Mouse (Mus musculus): ENCODE measurements around the gene Rfx6.

Rfx6 gene

DNA sequence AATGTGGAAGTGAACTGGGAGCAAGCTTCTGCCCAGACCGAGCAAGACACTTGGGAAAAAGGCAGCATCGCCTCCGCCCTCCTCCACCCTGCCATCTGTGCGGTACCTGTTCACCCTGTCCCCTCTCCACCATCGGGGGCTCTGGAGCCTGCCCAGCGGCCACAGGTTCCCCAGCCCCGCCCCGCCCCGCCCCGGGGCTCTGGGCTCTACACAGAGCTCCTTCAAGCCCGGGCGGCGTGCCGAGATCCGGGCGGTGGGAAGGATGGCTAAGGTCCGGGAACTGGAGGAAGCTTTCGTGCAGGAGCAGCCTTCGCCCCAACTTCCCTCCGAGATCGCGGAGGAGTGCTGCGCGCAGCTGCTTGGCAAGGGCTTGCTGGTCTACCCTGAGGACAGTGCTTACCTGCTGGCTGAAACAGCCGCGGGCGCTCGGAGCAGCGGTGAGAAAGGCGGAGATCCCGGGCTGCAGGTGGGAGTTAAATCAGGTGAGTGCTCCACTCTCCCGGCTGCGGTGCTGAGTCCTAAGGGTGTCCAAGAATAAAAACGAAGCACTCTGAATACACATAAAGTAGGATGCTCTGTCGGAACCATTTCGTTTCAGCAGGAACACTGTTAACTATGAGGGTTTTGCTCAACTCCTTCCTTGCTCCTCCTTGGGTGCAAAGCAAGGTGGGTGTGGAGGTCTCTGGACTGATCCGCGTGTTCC, at the start of gene Rfx6:
Gene Rfx6 (plus strand): TSS at position 209 of the 703 bp plus-strand sequence.
- no peak for DNase-seq

DNA sequence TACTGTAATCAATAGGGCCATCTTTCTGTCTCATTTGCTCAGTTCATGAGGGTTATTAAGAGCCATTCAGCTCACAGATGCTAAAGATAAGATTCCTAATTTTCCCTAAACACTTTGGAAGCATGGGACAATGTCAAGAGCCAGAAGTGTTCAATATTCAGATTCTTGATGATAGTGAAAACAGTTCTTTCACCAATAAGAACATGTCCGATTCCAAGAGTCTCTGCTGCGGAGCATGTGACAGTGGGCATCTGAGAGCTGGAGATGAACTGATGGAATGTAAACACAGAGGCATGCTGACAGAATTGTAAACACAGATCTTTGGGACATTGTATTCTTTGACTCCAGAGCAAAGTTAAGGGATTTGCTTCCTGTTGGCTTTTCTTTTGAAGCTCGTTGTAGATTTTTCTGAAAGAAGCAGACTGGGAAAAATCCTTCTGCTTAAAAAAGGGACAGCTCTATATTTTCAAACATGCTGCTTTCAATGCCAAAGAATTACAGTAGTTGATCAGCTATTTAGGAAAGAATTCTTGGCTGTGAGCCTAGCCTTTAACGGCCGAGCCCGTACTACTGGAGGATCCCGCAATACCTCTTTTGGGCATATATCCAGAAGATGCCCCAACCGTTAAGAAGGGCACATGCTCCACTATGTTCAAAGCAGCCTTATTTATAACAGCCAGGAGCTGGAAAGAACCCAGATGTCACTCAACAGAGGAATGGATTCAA, 46.0 kb upstream of the Rfx6 start, which contains the start of gene Gprc6a:
Gene Gprc6a (minus strand): TSS at position 51 of the 726 bp plus-strand sequence.
- no peak for DNase-seq

DNA sequence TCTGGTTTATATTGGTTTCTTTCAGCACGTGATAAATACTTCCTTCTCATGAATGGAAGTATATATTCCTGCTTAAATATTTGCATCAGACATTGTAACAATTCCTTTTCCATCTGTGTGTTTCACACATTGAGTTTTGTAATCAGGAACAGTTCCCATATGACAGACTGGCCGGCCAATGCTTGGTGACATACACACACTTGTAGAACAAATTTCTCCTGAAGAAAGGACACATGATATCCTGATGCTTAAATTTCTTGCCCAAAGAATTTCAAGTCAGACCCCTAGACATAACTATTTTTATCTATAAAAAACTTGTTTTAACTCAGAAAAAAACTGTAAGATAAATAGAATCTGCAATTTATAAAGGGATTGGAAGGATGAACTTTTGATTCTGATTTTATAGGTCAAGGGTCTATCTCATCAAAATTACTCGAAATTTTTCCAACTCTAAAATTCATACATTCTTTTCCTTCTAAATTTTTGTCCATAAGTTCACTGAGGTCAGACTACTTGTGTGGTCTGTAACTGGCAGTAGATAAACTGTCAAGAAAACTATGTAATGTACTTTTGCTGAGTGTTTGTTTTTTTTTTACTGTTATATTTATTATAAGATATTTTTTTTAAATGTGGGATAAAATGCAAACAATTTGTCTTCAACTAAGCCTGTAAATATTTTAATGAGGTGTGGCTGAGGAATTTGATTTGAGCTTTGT, 27.9 kb upstream of the Rfx6 start:
- no peak for DNase-seq

DNA sequence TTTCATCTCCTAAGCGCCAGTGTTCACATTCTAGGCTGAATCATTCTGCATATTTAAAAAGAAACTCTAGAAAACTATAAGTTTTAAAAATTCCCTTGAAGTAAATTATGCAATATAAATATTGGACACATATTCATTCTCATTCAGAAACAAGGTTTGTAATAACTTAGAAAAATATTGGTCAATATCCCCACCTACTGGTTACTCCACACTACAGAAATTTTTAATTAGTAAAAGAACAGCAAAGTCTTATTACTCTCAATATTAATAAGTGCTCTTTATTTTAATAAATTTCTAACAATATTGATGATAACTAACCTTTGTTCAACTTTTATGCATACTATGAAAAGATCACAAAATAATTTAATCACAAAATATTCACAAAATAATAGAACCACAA, 20.2 kb upstream of the Rfx6 start:
- DNase-seq = no peak

DNA sequence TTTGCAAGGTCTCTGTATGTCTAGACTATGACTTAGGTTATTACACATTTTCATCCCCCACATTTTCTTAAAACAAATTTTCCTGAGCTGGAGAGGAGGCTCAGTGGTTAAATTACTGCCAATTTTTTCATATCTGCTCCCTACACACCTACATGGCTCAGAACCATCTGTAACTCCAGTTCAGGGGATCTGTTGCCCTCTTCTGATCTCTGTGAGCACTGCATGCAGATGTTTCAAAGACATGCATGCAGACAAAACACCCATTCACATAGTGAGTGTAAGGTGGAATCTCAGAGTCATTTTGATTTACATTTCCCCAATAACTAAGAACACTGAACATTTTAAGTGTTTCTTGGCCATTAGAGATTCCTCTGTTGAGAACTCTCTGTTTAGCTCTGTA, 8.2 kb upstream of the Rfx6 start:
- no peak for DNase-seq

DNA sequence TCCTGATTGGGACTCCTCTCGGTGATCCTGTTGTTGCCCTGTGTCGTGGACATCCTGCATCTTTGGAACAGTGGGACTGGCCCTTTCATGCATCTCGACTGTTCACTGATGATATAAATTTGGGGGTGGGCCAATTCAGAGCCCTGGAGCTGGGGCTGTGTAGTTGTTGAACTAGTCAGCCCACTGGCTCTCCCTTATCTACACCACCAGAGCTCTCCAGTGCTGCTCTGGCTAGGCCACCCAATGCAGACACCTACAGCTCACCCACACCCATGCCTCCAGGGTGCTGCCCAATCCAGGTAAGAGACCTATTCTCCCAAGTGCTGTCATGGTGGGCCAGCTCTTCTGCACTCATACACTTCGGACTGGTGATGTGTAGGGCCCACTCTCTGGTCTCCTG, 6.0 kb upstream of the Rfx6 start:
- DNase-seq = no peak

DNA sequence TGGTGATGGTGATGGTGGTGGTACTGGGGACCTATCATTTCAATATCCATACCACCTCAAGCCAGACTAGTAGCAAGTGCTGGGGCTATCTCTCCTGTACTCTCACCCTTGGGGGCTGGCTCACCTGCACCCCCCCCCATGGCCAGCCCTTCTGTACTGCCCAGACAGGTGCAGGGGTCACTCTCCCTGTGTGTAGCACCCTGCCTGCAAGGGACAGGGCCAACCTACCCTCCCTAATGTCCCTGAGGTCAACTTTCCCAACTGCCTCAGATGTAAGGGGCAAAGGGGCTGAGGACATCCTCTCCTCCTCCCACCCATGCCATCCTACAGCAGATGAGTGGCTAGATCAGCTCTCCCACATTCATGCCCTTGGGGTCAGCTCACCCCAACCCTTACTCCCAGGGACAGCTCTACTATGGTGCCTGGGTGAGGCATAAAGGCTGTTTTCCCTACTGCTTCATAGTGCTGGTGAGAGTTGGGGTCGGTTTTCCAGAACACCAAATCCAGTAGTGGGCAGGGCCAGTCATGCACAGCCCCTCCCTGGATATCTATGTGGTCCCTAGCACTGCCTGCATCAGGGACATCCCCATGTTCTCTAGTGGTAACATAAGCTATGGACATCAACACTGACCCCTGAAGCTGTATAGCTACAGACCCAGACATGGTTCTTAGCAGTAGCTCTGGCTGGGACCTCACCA, 5.3 kb upstream of the Rfx6 start:
- DNase-seq = no peak

DNA sequence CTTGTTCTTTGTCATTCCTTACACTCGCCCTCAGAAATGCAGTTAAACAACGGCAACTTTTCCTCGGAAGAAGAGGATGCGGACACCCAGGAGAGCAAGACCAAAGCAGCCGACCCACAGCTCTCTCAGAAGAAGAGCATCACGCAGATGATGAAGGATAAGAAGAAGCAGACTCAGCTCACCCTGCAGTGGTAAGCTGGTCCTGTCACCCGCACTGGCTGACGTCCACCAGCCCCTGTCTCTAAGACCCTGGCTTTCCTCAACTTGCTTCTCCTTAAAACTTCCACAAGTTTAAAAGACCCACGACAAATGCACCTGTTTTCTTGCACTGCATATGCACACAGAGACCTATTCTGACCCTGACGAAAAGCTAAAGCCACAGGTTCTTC, 689 bp downstream of the Rfx6 start:
- no peak for DNase-seq

DNA sequence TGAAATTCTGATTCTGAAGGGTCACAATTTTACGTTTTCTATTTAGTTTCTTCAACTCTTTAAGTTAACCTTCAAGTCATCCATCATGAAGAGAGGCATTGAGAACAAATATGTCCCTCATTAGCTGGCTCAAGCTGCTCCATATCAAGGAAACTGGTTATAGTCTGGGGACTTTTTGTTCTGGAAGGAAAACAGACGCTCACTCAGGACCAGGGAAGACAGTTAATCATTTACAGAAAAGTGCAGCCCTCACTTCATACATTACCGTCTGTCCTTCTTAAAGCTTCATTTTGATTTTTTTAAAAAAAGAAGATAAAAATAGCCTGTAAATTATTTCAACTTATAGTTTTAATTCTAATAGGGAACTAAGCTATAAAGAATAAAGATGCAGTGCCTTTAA, 43.3 kb downstream of the Rfx6 start:
- no peak for DNase-seq

DNA sequence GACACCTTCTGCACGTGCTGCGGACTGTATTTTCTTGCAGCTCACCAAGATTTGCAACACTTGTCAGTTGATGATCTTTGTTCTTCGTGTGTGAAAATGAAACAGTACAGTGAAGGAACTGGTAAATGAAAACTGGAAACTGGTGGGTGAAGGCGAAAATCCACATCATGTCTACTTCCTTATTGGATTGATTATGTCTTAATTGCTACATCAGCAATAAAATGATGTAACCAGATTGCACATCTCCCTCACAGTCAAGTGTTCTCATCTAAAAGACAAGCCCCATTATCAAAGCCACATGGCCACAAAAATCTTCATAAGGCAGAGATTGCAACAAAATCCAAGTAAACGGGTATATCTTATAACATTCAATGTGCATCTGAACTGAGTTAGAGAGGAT, 83.9 kb downstream of the Rfx6 start:
- no peak for DNase-seq

DNA sequence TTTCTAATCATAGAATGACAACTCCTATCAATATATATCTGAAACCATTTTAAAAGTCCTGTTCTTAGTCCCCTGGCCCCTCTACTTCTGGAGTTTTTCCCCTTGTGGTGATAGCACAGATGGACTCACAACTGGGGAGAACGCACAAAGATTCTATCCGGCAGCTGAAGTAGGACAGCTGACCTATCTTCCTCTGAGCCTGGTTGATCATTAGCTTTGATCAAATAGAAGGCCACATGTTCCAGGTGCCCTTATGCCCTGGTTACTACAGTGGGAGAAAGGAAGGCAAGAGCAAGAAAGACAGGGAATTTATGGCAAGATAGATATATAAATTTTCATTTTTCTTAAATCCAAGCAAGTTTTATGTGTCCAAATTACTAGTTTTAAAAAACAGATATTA, 85.7 kb downstream of the Rfx6 start:
- DNase-seq = no peak

DNA sequence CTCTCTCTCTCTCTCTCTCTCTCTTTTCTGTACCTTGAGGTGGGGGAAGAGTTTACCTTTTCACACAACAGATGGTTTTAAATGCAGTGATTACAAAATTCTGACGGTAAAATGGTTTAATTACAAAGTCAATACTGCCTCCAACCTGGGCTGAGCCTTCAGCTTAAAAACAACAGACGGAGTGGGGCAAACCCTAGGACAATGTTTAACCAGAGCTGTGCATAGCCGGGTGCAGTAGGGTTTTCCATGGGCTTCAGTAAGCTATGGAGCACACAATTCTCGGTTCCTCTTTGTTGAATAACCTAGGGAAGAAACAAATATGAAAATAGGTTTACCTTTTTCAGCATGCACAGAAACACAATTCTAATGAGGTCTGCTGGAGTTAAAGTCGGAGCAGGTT, 90.9 kb downstream of the Rfx6 start:
- DNase-seq = no peak

DNA sequence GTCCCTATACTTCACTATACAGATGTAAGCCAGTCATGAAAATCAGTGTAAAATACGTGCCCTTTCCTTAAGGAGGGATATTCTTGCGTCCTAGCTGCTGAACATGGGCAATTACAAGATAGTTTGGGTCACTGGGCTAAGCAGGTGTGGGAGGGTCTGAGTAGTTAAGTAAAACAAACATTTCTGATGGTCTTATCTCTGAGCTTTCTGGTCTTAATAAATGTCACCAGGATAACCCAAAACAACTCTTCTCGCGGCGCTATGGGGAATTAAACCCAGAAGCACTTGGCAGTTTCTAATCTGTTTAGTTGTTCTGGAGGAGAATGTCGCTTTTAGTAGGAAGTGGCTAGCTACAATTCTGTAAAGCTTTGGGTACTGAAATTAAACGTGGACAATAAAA, 91.7 kb downstream of the Rfx6 start:
- no peak for DNase-seq

DNA sequence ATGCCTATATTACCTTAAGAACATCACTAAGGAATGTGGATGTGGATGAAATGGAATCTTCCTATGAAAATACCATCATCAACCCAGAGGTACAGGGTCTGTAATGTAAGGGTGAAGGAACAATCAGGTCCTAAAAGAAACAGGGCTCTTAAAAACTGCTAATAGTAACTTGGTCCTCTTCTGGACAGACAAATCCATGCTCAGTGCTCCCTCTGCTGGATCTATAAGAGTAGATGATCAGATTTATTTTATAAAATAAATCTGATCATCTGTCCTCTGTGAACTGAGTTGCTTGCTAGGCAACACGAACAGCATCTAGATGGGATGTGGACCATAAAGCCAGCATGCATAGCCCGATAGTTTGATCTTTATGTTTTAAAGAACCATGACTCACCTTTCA, 102.1 kb downstream of the Rfx6 start:
- no peak for DNase-seq
